Mouse (Mus musculus) neural tube, embryonic 11.5 days (tissue): ENCODE data around the gene Arf1. TPM values are rescaled to one million over a fixed set of nuclear protein-coding genes. Genes with fewer than 3 reads are reported as not detected.

Experiments used
- ATAC-seq: fragments of 200-750 bp; cut with Nextera tagmentation; 2 replicates; pipeline ENCODE4 v1.8.0; 2017; ENCODE audit warnings: moderate number of reproducible peaks, mild to moderate bottlenecking, moderate TSS enrichment, moderate library complexity; ENCODE audit not compliant: insufficient read depth, low FRiP score, low TSS enrichment
- DNase-seq: peaks from one replicate; pipeline ENCODE4 v3.0.0-alpha.2; 2015; ENCODE audit warnings: low spot score
- H3K27ac ChIP-seq: fragments of 300-500 bp; sonication (generic); 2 replicates; pipeline ENCODE4 v1.5.1; 2014; ENCODE audit warnings: low read depth, mild to moderate bottlenecking, low read length
- H3K27me3 ChIP-seq: fragments of 300-500 bp; sonication (generic); 2 replicates; pipeline ENCODE4 v1.6.1; 2014; ENCODE audit warnings: mild to moderate bottlenecking, low read length, mixed read lengths; ENCODE audit not compliant: control insufficient read depth, insufficient read depth
- H3K36me3 ChIP-seq: fragments of 300-500 bp; sonication (generic); 2 replicates; pipeline ENCODE4 v1.6.1; 2014; ENCODE audit warnings: mild to moderate bottlenecking, low read length, moderate library complexity, mixed read lengths; ENCODE audit not compliant: control insufficient read depth, insufficient read depth
- H3K4me1 ChIP-seq: fragments of 300-500 bp; sonication (generic); 2 replicates; pipeline ENCODE4 v1.6.1; 2014; ENCODE audit warnings: low read length, mixed read lengths; ENCODE audit not compliant: control insufficient read depth, insufficient read depth
- H3K4me2 ChIP-seq: fragments of 300-500 bp; sonication (generic); 2 replicates; pipeline ENCODE4 v1.6.1; 2014; ENCODE audit warnings: low read depth, mild to moderate bottlenecking, moderate library complexity
- H3K4me3 ChIP-seq: fragments of 300-500 bp; sonication (generic); 2 replicates; pipeline ENCODE4 v1.5.1; 2014; ENCODE audit warnings: low read depth, low read length
- H3K9ac ChIP-seq: fragments of 300-500 bp; sonication (generic); 2 replicates; pipeline ENCODE4 v1.6.1; 2014; ENCODE audit warnings: mild to moderate bottlenecking, low read length
- H3K9me3 ChIP-seq: fragments of 300-500 bp; sonication (generic); 2 replicates; pipeline ENCODE4 v1.6.1; 2016; ENCODE audit warnings: low read length; ENCODE audit not compliant: control insufficient read depth
- WGBS: fragments of 180-500 bp; shearing (Covaris S2); extraction: QIAGEN DNeasy Blood & Tissue Kit; methylation state at CpG from one replicate; pipeline ENCODE4 v1.1.7; 2014; 5-methylcytosine and 5-hydroxymethylcytosine counted together
- polyA plus RNA-seq: library from polyadenylated mRNA; unstranded; fragments of >200 nt; fragmentation: Nextera tagmentation; extraction: Ambion mirVana; gene quantifications from 2 replicates; pipeline ENCODE4 v1.2.1, GENCODE M21; 2014

Arf1 gene
- polyA plus RNA-seq, result 656 and 670 TPM in 2 replicates

DNA sequence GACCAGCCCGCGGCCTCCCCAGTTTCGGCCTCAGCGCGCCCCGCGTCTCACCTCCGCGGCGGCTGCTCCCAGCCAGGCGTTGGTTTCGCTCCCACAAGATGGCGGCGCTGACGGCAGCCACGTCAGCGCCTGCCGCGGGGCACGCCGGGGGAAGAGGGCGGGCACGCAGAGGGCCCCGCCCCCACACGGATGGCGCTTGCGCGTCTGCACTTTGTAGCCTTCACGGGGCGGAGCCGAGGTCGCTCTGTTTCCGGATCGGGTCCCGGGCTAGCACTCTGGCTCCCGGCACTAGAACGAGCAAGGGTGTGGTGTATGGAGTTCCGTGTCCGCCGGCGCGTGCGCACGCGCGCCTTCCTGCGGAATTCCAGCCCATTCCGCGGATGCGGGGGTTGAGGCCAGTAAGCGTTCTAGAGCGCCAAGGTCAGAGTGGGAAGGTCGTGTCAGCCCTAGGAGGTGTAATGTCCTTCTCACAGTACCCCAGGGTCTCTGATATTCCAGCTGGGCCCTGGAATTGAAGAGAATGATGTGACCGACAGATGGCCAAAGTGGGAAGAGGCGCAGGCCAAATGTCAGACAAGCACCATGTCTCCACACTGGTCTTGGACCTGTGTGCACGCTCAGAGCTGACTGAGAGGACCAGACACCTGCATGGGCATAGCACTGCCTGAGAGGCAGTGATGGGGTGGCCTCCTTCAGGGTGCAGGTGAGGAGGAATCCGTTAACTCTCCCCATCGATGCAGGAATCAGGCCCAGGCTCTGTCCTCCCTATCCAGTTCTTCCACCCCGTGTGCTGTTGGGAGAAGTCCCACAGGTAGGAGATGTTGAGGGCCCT lies at the start of gene Arf1:
Arf1 (minus strand) TSS at position 149 of the 832 bp plus-strand sequence.
- peak within 1 kb of the TSS; percentile 98 for H3K9ac ChIP-seq
- H3K4me1 ChIP-seq, result peaks cover 19% of the 10 kb centered on the region
- H3K27me3 ChIP-seq, result no peaks in the 10 kb centered on the region
- H3K4me2 ChIP-seq, result peak within 1 kb of the TSS; percentile 62
- H3K9me3 ChIP-seq, result no peaks in the 10 kb centered on the region
- peak within 1 kb of the TSS; percentile 95 for H3K27ac ChIP-seq
- peak within 1 kb of the TSS; percentile 94 for H3K4me3 ChIP-seq
- 5% methylated on average over 55 of the region's 59 CpGs for WGBS
- no peaks in the 10 kb centered on the region; the same call in 1 of the 2 replicates for H3K36me3 ChIP-seq
- ATAC-seq (peak; percentile 93), DNase-seq (peak; percentile 99)

DNA sequence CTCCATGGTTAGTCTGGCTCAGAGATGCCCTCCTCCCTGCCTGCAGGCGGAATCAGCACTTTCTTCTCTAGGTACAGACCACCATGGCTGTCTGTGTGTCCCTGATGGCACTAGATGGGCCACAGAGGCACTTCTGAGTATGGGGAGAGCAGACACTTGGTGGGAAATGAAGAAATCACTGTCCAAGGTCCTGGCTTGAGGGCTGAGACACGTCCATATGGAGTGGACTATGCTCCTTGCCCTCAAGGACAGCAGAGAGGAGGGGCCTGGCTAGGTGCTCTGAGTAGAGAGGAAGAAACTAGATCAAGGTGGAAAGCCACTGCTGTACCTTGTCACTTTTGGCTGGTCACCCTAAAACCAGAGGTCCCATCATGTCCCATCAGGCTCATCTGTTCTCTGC lies 48.8 kb upstream of the Arf1 start:
- H3K4me2 ChIP-seq, result no peak overlapping the region
- ATAC-seq, result no peak
- no peaks in the 10 kb centered on the region for H3K4me1 ChIP-seq
- H3K27me3 ChIP-seq, result no peaks in the 10 kb centered on the region
- H3K4me3 ChIP-seq, result no peak overlapping the region
- H3K36me3 ChIP-seq, result no peaks in the 10 kb centered on the region
- DNase-seq, result no peak
- H3K9me3 ChIP-seq, result no peaks in the 10 kb centered on the region
- H3K9ac ChIP-seq, result no peak overlapping the region; the same call in 1 of the 2 replicates
- H3K27ac ChIP-seq, result no peak overlapping the region
- 34% methylated on average over 2 of the region's 2 CpGs for WGBS

DNA sequence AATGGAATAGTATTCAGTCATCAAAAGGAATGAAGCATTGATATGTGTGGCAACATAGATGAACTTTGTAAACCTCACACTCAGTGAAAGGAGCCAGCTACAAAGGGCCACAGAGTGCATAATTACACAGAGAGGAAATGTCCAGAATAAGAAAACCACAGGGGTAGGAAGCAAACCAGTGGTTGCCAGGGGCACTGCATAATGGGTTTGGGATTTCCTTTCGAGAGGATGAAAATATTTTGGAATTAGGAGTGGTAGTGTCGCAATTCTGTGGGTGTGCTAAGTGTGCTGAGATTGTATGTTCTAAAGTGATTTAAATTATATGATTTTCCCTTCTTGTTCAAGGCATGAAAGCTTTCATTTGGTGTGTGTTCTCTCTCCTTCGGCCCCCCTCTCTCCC lies 46.1 kb upstream of the Arf1 start:
- Histone ChIP-seq H3K36me3 (no peaks in the 10 kb centered on the region), H3K4me1 (no peaks in the 10 kb centered on the region), H3K27me3 (no peaks in the 10 kb centered on the region), H3K9me3 (no peaks in the 10 kb centered on the region), H3K4me3 (no peak overlapping the region), H3K27ac (no peak overlapping the region), H3K9ac (no peak overlapping the region), H3K4me2 (no peak overlapping the region)
- 83% methylated on average over 3 of the region's 3 CpGs for WGBS
- DNase-seq (no peak), ATAC-seq (no peak)

DNA sequence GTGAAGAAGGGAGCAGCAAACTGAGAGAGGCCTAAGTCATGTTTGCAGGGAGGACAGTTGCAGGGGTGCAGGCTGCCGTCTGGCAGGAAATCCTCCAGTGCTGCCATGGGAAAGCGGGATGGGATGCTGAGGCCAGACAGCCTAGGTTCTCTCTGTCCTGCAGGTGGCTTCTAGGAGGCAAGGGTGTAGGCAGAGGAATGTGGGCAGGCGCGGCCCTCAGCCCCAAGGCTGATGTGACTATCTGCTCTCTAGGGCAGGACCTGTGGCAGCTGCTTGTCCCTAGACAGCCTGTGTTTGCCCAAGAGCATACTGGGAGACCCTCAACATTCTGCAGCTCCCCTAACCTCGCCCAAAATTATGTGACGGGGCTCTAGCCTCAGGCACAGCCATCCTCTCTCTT lies 38.7 kb upstream of the Arf1 start:
- H3K36me3 ChIP-seq, result no peaks in the 10 kb centered on the region

DNA sequence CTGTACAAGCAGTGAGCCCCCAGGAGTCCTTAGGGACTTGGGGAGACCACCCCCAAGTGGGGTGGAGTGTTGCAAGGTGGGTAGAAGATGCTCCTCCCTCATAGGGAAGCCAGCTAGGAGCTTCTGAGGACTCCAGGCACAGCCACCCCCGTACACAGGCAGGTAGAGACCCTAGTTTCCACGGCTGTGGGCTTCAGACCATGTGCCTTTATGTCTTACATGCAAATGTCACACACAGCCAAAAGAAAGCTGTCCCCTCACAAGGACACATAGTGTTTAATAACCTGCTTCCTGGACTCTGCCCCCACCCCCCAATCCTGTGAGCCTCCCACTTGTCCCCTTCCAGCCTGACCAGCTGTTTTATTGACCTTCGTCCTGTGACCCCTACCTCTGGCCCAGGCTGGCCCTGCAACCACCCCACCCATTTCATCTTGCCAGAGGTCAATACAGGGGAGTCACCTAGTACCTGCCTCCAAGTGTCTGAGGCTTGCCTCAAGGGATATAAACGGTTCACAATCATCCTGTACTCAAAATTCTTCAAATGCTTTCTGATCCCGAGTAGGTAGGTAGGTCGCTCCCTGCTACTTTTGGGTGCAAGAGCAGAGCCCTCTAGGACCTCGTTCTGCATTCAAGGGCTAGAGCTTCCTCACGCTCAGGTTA lies 37.2 kb upstream of the Arf1 start:
- Histone ChIP-seq H3K27ac (no peak overlapping the region), H3K4me3 (no peak overlapping the region), H3K4me1 (peaks cover 12% of the 10 kb centered on the region), H3K36me3 (no peaks in the 10 kb centered on the region), H3K9ac (no peak overlapping the region), H3K27me3 (peaks cover 8% of the 10 kb centered on the region), H3K9me3 (no peaks in the 10 kb centered on the region), H3K4me2 (no peak overlapping the region; the same call in 1 of the 2 replicates)
- WGBS, result 47% methylated on average over 8 of the region's 8 CpGs
- DNase-seq (no peak), ATAC-seq (no peak)

More for the DNA sequence above, 38.7 kb upstream of the Arf1 start:
- H3K4me3 ChIP-seq, result no peak overlapping the region
- H3K4me2 ChIP-seq, result no peak overlapping the region
- no peak overlapping the region for H3K27ac ChIP-seq
- H3K9me3 ChIP-seq, result no peaks in the 10 kb centered on the region
- peaks cover 12% of the 10 kb centered on the region for H3K4me1 ChIP-seq
- H3K27me3 ChIP-seq, result peaks cover 8% of the 10 kb centered on the region
- H3K9ac ChIP-seq, result no peak overlapping the region
- 35% methylated on average over 6 of the region's 6 CpGs for WGBS
- DNase-seq (no peak), ATAC-seq (no peak)

DNA sequence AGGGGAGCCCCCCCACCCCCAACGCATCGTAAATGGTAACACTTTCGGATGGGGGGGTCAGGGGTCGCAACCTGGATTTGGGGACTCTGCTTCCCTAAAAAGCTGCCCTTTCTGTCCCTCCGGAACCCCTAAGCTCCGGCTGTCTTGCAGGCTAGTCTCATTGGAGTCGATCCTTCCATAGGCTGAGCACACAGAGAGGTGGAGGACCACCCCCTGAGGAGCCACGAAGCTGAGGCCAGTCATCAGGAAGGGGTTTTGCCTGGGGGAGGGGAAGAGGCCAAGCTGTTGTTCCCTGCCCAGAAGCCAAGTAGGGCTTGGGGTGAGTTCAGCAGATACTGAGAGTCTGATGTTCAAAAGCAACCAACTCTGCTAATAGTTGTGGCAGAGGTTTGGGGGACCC lies 36.5 kb upstream of the Arf1 start:
- Histone ChIP-seq H3K4me3 (peak overlapping the region; percentile 42), H3K4me2 (peak overlapping the region; percentile 65), H3K27me3 (peaks cover 8% of the 10 kb centered on the region), H3K9me3 (no peaks in the 10 kb centered on the region), H3K4me1 (peaks cover 12% of the 10 kb centered on the region), H3K36me3 (no peaks in the 10 kb centered on the region), H3K9ac (peak overlapping the region; percentile 64), H3K27ac (peak overlapping the region; percentile 79)
- 4% methylated on average over 8 of the region's 8 CpGs for WGBS
- peak; percentile 62 for DNase-seq
- ATAC-seq, result peak; percentile 42; the same call in 1 of the 2 replicates

DNA sequence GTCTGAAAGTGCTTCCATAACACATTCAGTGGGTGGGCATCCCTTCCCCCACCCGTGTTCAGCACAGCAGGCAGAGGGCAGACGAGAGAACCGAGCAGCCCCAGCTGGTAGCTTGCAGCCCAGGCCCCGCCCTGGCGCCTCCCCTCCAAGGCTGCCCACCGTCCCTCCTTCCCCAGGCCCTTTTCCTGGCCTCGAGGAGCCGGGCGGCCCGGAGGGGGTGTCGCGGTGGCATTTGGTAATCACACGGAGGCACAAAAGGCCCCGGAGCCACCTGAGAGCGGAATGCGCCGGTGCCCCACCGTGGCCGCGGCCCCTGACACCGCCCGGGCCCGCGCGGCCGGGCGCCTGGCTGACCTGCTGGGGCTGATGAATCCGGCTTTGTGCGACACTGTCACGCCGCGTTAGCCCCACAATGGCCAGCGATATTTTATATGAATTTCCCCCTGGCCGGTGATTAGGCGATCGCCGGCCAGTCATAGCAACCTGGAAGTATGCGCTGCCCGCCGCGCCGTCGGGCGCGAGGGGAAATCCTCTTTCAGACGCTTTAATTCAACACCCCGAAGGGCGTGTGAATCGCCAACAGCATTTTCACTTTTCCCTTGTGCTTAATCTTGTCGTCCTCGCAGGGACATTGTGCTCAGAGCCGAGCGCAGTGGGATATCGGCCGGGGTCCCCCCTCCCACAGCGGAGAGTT lies 35.9 kb upstream of the Arf1 start:
- Histone ChIP-seq H3K4me3 (peak overlapping the region; percentile 42), H3K4me2 (peak overlapping the region; percentile 65), H3K9ac (peak overlapping the region; percentile 64), H3K9me3 (no peaks in the 10 kb centered on the region), H3K27ac (peak overlapping the region; percentile 79), H3K36me3 (no peaks in the 10 kb centered on the region), H3K27me3 (peaks cover 8% of the 10 kb centered on the region), H3K4me1 (peaks cover 12% of the 10 kb centered on the region)
- peak; percentile 88 for DNase-seq
- WGBS, result under 1% methylated on average over 56 of the region's 56 CpGs
- ATAC-seq, result peak; percentile 93

DNA sequence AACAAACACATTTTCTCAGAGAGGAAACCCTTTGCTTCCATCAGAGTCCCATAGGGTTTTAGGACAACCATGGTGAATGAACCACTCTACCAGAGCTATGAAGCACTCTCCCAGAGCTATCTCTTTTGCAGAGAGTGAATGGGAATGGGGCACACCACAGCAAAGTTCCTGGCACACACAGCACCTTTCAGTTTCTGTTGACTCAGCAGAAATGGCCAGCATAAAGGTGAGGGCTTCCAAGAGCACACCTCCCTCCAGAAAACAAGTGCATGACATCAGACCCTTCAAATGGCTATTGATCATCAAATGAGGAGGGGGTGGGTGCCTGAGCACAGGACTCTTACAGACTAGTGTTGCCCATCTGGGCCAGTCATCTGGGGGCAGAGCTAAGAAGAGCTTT lies 34.2 kb upstream of the Arf1 start:
- Histone ChIP-seq H3K4me2 (no peak overlapping the region), H3K36me3 (no peaks in the 10 kb centered on the region), H3K27me3 (peaks cover 8% of the 10 kb centered on the region), H3K27ac (no peak overlapping the region), H3K4me1 (peaks cover 12% of the 10 kb centered on the region), H3K9ac (no peak overlapping the region), H3K4me3 (no peak overlapping the region), H3K9me3 (no peaks in the 10 kb centered on the region)
- DNase-seq, result no peak
- no peak for ATAC-seq
